Mouse (Mus musculus) small intestine, adult 2 months (tissue): ENCODE measurements around the gene Usp17lc. TPM values are rescaled to one million over a fixed set of nuclear protein-coding genes. Genes with fewer than 3 reads are reported as not detected.
"Not testable (repeated sequence)": the region's sequence is repeated elsewhere in the genome, so short reads cannot be mapped to it uniquely, and the experiment has no call there.

Source experiments
- H3K27ac ChIP-seq: fragments of 200-500 bp; 2 replicates; pipeline ENCODE4 v1.5.1; 2012; ENCODE audit warnings: low read depth, low read length, control low read depth, inconsistent platforms; ENCODE audit not compliant: insufficient read depth
- H3K27me3 ChIP-seq: fragments of 200-500 bp; 2 replicates; pipeline ENCODE4 v1.6.1; 2012; ENCODE audit warnings: mild to moderate bottlenecking, moderate library complexity, low read length, inconsistent platforms; ENCODE audit not compliant: control insufficient read depth, insufficient read depth
- H3K36me3 ChIP-seq: fragments of 200-500 bp; 2 replicates; pipeline ENCODE4 v1.6.1; 2012; ENCODE audit warnings: mild to moderate bottlenecking, low read length, control low read depth, inconsistent platforms; ENCODE audit not compliant: control insufficient read depth, insufficient read depth
- H3K4me1 ChIP-seq: fragments of 200-500 bp; 2 replicates; pipeline ENCODE4 v1.6.1; 2012; ENCODE audit warnings: low read length, inconsistent platforms, mixed read lengths; ENCODE audit not compliant: control insufficient read depth, insufficient read depth, insufficient read length
- H3K4me3 ChIP-seq: fragments of 200-500 bp; 2 replicates; pipeline ENCODE4 v1.5.1; 2012; ENCODE audit warnings: low read depth, mild to moderate bottlenecking, control low read depth, inconsistent platforms, low read length, moderate library complexity
- CTCF ChIP-seq: fragments of 200-500 bp; IDR thresholded peaks from 2 replicates; pipeline ENCODE4 v1.5.1; 2012; ENCODE audit warnings: low read depth, mild to moderate bottlenecking, control low read depth, inconsistent platforms, low read length, moderate library complexity, mixed read lengths; ENCODE audit not compliant: insufficient replicate concordance, insufficient read length; ENCODE audit errors: extremely low read depth
- POLR2A ChIP-seq: fragments of 200-500 bp; IDR thresholded peaks from 2 replicates; pipeline ENCODE4 v1.6.1; 2012; ENCODE audit warnings: low read depth, mild to moderate bottlenecking, control low read depth, inconsistent platforms, low read length, moderate library complexity
- WGBS: fragments of 180-500 bp; shearing (Covaris S2); methylation state at CpG from one replicate; pipeline ENCODE4 v1.1.7; 2018; 5-methylcytosine and 5-hydroxymethylcytosine counted together
- polyA plus RNA-seq: library from polyadenylated mRNA; depleted of rRNA; stranded (reverse); fragments of >200 nt; gene quantifications from 2 replicates; pipeline ENCODE4 v1.2.3, GENCODE M21; 2012; rRNA removed

Gene Usp17lc
- polyA plus RNA-seq, result not detected in 2 replicates

DNA sequence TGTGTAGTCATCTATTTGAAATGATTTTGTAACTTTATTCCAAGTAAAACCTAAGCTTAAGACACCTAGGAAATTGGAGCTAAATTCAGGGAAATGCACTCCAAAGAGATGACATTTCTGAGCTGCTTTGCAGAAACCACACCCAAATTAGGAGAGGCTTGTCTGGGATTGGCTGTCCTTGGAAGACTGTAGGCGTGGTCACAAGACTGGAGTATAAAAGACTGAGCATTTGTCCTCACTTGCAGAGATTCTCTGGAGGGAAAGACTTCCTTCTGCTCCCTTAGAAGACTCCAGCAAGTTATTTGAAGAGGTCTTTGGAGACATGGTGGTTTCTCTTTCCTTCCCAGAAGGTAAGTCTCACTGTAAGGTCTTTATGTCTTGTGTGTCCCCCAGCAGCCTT is at the start of gene Usp17lc:
Gene Usp17lc, plus strand, starts transcription at position 301 of the 400 bp plus-strand sequence.
- not testable (repeated sequence) for H3K4me1 ChIP-seq, H3K27me3 ChIP-seq, H3K27ac ChIP-seq, H3K4me3 ChIP-seq, H3K36me3 ChIP-seq
- WGBS, result 53% methylated on average over 1 of the region's 1 CpGs

DNA sequence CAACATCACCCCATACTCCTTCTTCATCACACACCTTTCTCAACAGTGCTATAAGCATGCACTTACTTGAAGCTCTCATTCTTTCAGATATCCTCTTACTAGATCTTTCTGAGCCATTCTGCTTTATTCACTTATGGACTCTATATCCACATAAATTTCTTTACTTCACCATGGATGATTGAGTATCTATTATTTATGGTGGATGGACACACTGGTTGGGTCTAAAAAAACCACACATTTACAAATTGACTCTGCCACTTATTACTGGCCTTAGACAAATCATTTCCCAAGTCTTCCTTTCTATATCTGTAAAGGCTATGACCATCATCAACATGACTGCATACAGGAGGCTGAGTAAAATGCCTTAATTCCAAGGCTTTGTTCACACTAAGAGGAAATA is 28.8 kb upstream of the Usp17lc start, which contains the start of gene Olfr603:
Gene Olfr603, minus strand, starts transcription at position 101 of the 400 bp plus-strand sequence.
- Histone ChIP-seq H3K4me1 (no peaks in the 10 kb centered on the region), H3K27me3 (no peaks in the 10 kb centered on the region)

DNA sequence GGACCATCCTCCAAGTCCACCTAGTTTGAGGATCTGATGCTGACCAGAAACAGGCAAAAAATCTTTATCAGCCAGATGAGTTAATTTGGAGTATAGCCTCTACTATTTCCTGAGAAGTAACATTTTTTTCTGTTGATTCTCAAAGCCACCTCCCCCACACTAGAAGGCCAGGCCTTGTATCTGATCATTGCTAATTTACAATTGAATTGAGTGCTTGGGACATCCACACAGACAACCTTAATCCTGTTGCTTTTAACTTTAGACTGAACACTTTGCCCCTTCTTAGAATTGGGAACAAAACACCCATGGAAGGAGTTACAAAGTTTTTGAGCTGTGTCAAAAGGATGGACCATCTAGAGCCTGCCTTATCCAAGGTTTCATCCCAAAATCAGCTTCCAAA is 17.1 kb upstream of the Usp17lc start:
- TF ChIP-seq CTCF, result no peak
- no peak for TF ChIP-seq POLR2A
- H3K36me3 ChIP-seq, result no peaks in the 10 kb centered on the region
- no peak overlapping the region for H3K4me3 ChIP-seq
- H3K27ac ChIP-seq, result no peak overlapping the region
- no peaks in the 10 kb centered on the region for H3K27me3 ChIP-seq
- no peaks in the 10 kb centered on the region for H3K4me1 ChIP-seq

More for the DNA sequence above, 28.8 kb upstream of the Usp17lc start, which contains the start of gene Olfr603:
- Histone ChIP-seq H3K4me3 (no peak within 1 kb of the TSS), H3K27ac (no peak within 1 kb of the TSS), H3K36me3 (no peaks in the 10 kb centered on the region)
- TF ChIP-seq POLR2A (no peak), CTCF (no peak)

DNA sequence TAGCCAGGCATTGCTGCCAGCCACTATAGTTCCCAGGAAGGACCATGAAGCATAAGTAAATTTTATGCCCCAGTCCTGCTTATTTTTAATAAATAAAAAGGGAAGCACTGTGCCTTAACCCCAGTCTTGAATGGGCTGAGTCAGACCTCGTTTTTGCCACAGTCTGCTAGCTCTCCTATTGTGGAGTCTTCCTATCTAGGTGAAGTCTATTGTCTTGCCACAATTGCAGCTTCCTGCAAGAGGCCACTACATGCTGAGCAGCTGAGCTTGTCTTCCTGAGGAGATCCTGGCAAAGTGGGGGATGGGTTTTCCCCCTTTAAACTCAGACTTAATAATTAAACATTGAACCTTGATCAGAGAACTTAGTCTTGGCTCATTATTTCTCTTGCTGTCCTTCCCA is 15.9 kb upstream of the Usp17lc start:
- no peak overlapping the region for H3K27ac ChIP-seq
- no peaks in the 10 kb centered on the region for H3K4me1 ChIP-seq
- H3K4me3 ChIP-seq, result no peak overlapping the region
- H3K36me3 ChIP-seq, result no peaks in the 10 kb centered on the region
- H3K27me3 ChIP-seq, result no peaks in the 10 kb centered on the region
- WGBS, result 4% methylated on average over 1 of the region's 1 CpGs
- TF ChIP-seq CTCF (no peak), POLR2A (no peak)

GRCm38 (mm10) chr7:103406521-103407055 is 8.3 kb upstream of the Usp17lc start:
- WGBS, result 29% methylated on average over 3 of the region's 3 CpGs
- not testable (repeated sequence) for H3K27me3 ChIP-seq, H3K4me3 ChIP-seq, H3K4me1 ChIP-seq, H3K27ac ChIP-seq, H3K36me3 ChIP-seq

DNA sequence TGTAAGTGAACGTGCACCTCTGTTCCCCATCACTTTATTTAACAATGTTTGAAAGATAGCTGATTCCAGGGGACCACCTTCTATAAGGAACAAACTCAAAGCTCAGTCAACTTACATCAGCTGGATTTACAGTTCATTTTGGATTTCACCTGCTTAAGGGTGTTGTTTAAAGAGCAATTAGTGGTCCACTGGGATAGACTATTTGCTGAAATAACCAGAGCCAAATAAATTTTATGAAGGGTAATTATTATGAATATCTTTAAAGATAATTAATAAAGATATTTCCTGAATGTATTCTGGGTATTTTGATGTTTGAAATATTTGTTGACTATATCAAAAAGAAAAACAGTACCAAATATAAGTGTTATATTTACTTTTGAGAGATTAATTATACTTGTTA is 30.5 kb downstream of the Usp17lc start, which contains the start of gene Olfr605:
Gene Olfr605, minus strand, starts transcription at position 101 of the 400 bp plus-strand sequence.
- whole genome bisulfite sequencing, result 74% methylated on average over 1 of the region's 1 CpGs
- no peak within 1 kb of the TSS for H3K27ac ChIP-seq

GRCm38 (mm10) chr7:103448746-103449145 is 33.9 kb downstream of the Usp17lc start, which contains the start of gene Olfr606:
Gene Olfr606 (plus strand): TSS chr7:103449046.
- no peak for TF ChIP-seq POLR2A
- no peak for TF ChIP-seq CTCF
- WGBS, result 93% methylated on average over 2 of the region's 2 CpGs
- no peaks in the 10 kb centered on the region for H3K27me3 ChIP-seq
- H3K36me3 ChIP-seq, result no peaks in the 10 kb centered on the region
- H3K4me1 ChIP-seq, result no peaks in the 10 kb centered on the region
- no peak within 1 kb of the TSS for H3K4me3 ChIP-seq
- H3K27ac ChIP-seq, result no peak within 1 kb of the TSS

More for the DNA sequence above, 30.5 kb downstream of the Usp17lc start, which contains the start of gene Olfr605:
- H3K36me3 ChIP-seq, result no peaks in the 10 kb centered on the region
- no peak for TF ChIP-seq POLR2A
- no peak for TF ChIP-seq CTCF
- H3K4me3 ChIP-seq, result no peak within 1 kb of the TSS
- H3K4me1 ChIP-seq, result no peaks in the 10 kb centered on the region
- no peaks in the 10 kb centered on the region for H3K27me3 ChIP-seq

GRCm38 (mm10) chr7:103460590-103460989 is 45.7 kb downstream of the Usp17lc start:
- no peaks in the 10 kb centered on the region for H3K27me3 ChIP-seq
- no peak overlapping the region for H3K4me3 ChIP-seq
- no peaks in the 10 kb centered on the region for H3K4me1 ChIP-seq
- 87% methylated on average over 5 of the region's 5 CpGs for WGBS
- no peak overlapping the region for H3K27ac ChIP-seq
- TF ChIP-seq CTCF (no peak), POLR2A (no peak)
- no peaks in the 10 kb centered on the region for H3K36me3 ChIP-seq

Other genes with a start within 250 kb of the Usp17lc start
- gene Olfr591, start 236.7 kb upstream of the Usp17lc start, polyA plus RNA-seq, result not detected in 2 replicates
- gene Olfr592, start 230.3 kb upstream of the Usp17lc start, polyA plus RNA-seq, result not detected in 2 replicates
- not detected in 2 replicates for gene Olfr593, start 203.2 kb upstream of the Usp17lc start, polyA plus RNA-seq
- not detected in 2 replicates for gene Olfr594, start 198.1 kb upstream of the Usp17lc start, polyA plus RNA-seq
- gene Usp17ld, start 162.6 kb upstream of the Usp17lc start, polyA plus RNA-seq, result not detected in 2 replicates
- not detected in 2 replicates for gene Olfr596, start 109.4 kb upstream of the Usp17lc start, polyA plus RNA-seq
- not detected in 2 replicates for gene Olfr597, start 98.8 kb upstream of the Usp17lc start, polyA plus RNA-seq
- not detected in 2 replicates for gene Olfr598, start 91.5 kb upstream of the Usp17lc start, polyA plus RNA-seq
- gene Olfr599, start 79.2 kb upstream of the Usp17lc start, polyA plus RNA-seq, result not detected in 2 replicates
- not detected in 2 replicates for gene Olfr600, start 65.4 kb upstream of the Usp17lc start, polyA plus RNA-seq
- gene Olfr601, start 52.4 kb upstream of the Usp17lc start, polyA plus RNA-seq, result not detected in 2 replicates
- not detected in 2 replicates for gene Olfr603, start 28.9 kb upstream of the Usp17lc start, polyA plus RNA-seq
- not detected in 2 replicates for gene Olfr605, start 30.4 kb downstream of the Usp17lc start, polyA plus RNA-seq
- gene Olfr606, start 34.0 kb downstream of the Usp17lc start, polyA plus RNA-seq, result not detected in 2 replicates
- not detected in 2 replicates for gene Olfr607, start 49.1 kb downstream of the Usp17lc start, polyA plus RNA-seq
- gene Olfr608, start 54.8 kb downstream of the Usp17lc start, polyA plus RNA-seq, result not detected in 2 replicates
- not detected in 2 replicates for gene Olfr609, start 83.0 kb downstream of the Usp17lc start, polyA plus RNA-seq
- not detected in 2 replicates for gene Olfr610, start 97.0 kb downstream of the Usp17lc start, polyA plus RNA-seq
- gene Olfr611, start 105.8 kb downstream of the Usp17lc start, polyA plus RNA-seq, result not detected in 2 replicates
- not detected in 2 replicates for gene Olfr612, start 127.6 kb downstream of the Usp17lc start, polyA plus RNA-seq
- gene Olfr613, start 133.0 kb downstream of the Usp17lc start, polyA plus RNA-seq, result not detected in 2 replicates
- gene Olfr615, start 141.0 kb downstream of the Usp17lc start, polyA plus RNA-seq, result not detected in 2 replicates
- gene Olfr616, start 154.1 kb downstream of the Usp17lc start, polyA plus RNA-seq, result not detected in 2 replicates
- gene Olfr617, start 158.0 kb downstream of the Usp17lc start, polyA plus RNA-seq, result not detected in 2 replicates
- not detected in 2 replicates for gene Olfr618, start 175.0 kb downstream of the Usp17lc start, polyA plus RNA-seq
- gene Olfr619, start 185.5 kb downstream of the Usp17lc start, polyA plus RNA-seq, result not detected in 2 replicates
- gene Olfr620, start 197.5 kb downstream of the Usp17lc start, polyA plus RNA-seq, result not detected in 2 replicates
- gene Olfr622, start 227.6 kb downstream of the Usp17lc start, polyA plus RNA-seq, result not detected in 2 replicates
- gene Olfr623, start 248.6 kb downstream of the Usp17lc start, polyA plus RNA-seq, result not detected in 2 replicates